Mouse (Mus musculus) T-cell, adult 2 months (primary cell): ENCODE results near the gene Abracl.

Experiments
- DNase-seq: peaks from one replicate; pipeline ENCODE4 v3.0.0; 2022; ENCODE audit warnings: low spot score

Gene Abracl

DNA sequence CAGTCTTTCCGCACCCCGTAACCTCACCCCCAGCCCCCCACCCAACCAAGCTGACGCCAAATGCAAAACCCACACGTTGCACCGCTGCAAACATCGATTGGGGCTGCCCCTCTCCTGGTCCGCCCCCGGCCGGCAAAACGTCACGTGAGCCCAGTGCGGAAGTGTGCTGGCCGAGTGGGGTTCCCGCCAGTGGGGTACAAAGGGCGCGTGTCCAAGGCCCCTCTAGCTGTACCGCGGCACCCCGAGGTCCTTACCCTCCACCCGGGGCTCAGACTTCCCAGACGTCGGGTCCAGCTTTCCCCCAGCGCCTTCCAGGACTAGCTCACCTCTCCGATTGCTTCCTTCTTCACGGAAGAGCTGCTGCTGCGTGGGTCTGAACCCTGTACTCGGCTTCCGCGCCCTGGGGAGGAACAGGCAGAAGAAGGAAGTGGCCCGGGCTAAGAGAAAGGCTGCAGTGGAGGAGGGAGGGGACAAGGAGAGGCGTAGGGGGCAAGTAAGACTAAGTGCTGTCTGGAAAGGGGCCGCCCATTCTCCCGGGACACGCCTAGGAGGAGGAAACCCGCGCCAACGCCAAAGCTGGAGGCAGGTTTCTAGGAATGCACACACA, at the start of gene Abracl:
Gene Abracl (minus strand): TSS at position 548 of the 607 bp plus-strand sequence.
- peak; percentile 86 for DNase-seq

DNA sequence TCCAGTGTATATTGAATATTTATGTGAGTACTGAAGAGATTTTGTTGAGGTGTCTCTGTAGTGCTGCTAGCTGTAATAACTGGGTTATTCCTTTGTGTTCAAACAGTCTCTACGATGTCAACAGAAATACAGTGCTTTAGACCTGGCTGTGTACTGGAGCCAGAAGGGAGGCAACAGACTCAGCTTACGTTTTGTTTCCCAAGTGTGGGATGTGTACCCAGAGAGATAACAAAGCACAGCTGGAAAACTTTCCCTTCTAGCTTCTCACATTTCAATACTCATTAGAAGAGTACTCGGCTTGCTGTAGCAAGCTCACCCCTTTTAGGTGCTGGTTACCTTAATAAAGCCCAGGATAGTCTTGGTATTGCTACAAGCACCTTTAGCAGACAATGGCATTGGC, 49.8 kb upstream of the Abracl start:
- no peak for DNase-seq

DNA sequence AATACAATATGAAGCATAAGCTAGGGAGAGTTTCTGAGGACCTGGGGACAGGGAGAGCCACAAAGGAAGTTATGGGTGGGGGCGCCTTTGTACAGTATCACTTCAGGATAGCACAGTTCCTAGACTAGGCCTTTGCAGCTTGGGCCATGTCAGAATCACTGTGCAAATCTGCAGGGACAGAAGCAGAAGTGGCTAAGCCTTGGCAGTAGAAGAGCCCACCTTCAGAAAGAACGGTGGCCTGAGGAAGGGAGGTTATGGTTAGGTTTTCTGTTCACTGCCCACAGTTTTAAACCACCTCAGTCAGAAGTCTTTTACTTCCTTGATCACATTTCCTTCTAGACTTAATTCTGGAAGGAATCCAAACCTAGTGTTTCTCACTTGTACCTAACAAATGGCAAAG, 47.5 kb upstream of the Abracl start:
- DNase-seq = no peak

DNA sequence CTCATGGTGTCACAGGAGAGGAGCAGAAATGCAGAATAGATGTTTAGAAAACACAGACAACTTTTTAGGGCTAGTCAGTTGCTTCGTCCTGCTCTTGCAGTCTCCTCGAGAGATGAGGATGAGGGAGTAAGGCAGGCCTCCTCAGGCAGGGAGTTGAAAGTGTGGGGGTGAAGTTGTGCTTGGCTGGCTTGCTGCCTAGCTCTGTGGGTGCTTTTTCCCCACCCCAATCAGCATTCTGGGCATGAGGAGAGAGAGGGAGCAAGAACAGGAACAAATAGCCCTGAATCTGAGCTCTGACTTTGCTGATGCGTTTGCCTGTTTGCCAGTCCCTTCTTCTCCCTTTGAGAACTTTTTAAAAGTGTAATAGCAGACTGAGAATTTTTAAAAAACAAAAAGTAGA, 47.1 kb upstream of the Abracl start:
- DNase-seq = no peak

DNA sequence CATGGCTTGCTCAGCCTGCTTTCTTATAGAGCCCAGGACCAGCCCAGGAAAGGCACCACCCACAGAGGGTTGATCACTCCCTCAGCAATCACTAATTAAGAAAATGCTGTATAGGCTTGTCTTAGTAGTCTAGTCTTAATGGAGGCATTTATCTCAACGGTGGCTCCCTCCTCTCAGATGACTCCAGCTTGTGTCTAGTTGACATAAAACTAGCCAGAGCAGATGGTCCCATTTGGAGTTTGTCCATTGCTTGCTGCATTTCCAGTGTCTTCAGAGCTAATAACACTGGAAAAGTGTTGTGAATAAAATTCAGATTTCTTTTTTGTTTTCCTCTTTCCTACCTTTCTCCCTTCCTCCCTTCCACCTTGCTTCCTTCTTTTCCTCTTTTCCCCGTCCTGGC, 46.5 kb upstream of the Abracl start:
- DNase-seq = no peak

DNA sequence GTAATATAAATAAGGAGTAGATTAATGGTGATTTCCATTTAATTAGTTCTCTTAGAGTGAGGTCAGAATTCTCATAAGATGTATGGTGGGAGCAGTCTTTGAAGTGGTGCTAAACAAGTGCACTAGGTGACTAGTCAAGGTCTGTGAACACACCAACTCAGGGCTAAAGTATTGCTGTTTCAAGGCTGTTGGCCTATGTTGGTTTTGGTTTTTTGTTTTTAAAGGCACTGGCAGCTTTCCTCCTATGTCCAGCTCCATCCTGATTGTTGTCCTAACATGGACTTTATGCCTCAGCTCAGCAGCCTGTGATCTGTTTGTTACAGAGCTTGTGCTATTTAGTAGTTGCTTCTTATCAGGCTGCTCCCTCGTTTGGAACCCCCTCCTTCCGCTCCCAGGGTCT, 45.8 kb upstream of the Abracl start:
- DNase-seq = no peak

DNA sequence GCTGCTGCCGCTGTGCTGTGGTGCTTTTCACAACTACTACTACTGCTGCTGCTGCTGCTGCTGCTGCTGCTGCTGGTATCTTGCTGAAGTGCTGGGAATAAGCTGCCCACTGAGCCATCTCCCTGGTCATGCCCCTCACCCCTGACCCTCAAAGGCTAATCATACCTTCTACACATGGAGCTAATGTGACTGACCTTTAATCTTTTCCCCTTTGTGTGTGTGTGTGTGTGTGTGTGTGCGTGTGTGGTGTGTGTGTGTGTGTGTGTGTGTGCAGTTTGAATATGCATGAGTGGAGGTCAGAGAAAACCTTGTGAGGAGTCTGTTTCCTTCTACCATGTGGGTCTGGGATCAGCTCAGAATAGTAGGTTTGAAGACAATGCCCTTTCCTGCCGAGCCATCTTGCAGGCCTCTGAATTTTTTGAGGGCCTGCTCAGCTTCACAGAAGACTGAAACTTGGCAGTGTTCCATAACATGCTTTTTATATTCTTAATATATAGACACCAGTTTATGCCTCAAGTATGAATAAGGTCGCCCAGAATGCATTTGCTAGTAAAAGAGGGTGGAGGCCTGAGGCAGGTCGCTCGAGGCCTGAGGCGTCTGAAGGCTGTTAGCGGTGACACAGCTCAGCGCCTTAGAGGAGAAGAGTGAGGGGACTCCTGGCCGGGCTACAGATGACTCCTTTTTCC, 44.8 kb upstream of the Abracl start:
- no peak for DNase-seq

DNA sequence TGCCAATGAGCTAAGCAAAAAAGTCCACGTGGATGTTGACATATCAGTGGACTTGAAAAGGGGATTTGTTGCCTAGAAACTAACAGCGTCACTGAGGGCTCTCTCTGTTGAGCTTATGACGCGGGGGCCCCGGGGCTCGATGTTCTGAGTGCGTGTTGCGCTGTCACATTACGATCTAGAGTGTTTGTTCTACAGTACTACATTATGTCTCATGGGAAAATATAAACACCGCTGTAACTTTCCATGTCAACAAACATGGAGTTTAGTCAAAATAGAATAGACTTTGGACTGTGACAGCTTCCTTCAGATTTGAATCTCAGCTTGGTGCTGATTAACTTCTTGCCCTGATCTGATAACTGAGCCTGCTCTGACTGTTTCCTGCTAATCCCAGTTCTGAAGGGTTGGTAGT, 42.9 kb upstream of the Abracl start:
- no peak for DNase-seq

DNA sequence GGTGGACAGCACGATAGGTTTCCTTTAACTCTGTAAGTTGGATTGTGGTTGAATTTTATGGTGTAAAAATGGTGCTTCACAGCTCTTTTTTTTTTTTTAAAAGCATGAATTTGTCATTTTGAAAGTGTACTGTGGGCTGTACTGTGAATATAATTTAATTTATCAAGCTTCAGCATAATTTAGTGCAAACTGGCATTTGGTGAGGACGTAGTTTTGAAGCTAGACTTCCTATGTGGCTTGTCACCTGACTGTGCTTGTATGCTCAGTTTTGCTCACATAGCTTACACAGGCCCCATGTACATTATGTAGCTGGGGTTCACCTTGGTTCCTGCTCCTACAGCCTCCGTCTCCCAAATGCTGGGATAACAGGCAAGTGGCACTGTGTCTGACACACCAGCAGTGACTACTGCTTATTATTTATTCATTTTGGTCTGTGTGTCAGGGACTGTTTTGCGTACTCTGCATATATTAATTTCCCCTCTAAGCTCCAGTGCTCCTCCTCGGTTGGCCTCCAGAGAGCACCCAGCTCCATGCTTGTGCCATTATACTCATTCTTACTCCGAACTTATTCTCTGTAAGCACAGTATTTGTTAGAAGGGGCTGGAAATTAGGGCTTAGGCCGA, 41.6 kb upstream of the Abracl start:
- no peak for DNase-seq

DNA sequence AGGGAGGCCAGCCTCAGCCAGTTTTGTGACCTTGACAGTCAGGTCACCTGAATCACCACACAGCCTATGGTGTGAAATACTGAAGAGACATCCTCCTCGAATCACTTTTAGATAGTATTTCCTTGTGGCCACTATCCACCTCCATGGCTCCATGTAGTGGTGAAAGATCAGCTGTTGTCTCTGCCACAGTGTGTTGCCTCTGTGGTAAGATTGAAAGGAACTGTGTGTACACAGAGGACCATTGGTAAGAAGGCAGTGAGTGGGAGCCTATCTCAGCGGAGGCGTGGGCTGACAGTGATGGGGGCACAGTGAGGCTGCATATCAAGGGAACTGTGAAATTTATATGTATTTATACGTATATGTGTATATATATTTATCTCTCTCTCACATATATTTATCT, 38.4 kb upstream of the Abracl start:
- no peak for DNase-seq

DNA sequence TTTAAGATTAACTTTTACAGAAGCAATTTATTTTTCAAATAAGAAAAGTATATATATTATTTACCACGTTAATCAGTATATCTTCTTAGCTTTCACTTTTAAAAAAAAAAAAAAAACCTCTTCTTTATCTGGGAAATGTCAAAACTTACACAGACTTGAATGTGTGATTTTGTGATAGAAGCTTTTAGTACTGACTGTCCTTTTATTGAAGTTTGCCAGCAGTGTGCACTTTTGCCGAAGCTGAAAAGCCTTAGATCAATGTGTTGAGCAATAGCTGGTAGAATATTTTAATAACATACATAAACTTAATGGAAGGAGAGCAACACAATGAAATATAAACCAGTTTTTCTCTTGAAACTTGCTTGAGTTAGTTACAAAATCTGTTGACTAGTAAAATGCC, 37.7 kb upstream of the Abracl start:
- DNase-seq = no peak

DNA sequence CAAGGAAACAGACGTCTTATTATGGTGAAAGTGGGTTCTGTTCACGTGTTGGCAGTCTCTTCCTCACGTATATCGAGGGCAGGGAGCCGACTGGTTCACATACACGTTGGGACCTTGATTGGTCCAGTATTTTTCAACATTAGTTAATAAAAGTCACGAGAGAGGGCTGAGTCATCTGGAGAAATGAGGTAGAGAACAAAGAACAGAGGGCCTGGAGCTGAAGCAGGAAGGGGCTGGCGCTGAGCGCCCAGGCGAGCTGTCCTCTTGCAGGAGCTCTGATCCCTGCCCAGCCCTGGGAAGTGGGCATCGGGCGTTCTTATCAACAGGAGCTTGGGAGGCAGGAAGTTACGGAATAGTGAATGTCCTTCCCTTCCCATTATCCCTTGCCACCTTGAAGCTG, 36.7 kb upstream of the Abracl start:
- no peak for DNase-seq

DNA sequence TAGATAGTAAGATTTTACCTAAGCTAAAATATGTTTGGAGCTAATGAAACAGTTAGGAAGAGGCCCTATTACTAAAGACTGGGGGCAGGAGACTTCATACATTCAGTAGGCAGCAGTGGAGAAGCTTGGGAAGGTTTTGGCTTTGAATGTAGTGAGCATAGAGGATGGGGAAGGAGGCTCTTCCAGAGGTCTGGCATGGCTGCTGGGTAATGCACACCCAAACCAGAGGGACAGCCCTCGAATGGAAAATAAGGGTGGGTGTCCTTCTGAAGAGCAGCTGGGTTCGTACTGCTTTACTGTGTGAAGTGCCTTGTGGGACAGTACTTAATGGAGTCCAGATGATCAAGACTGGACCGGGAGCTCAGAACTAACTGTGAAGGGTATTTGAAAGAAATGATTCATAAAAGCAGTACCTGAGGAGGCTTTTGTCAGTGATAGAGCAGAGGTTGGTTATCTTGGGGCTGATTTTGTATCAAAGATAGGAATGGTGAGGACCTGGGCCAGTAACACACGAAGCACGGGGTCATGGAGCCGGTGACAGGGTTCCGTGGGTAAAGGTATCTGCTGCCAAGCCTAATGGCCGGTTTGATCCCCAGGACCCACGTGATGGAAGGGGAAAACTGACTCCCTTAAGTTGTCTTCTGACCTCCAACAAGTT, 35.7 kb upstream of the Abracl start:
- DNase-seq = no peak

DNA sequence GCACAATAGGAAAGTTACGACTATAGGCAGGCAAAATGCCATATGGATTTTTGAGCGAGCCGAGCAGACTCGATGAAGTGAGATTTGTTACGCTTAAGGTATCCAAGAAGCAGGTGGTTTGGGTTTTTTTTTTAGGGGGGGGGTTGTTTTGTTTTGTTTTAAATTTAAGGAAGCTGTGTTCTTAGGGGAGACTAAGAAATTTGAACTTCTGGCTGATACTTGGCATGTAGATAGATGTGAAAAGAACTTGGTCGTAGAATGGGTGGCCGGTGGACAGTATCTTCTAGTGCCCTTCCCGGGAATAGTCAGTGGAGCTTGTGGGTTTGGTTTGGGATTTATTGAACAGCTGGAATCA, 33.3 kb upstream of the Abracl start:
- no peak for DNase-seq

DNA sequence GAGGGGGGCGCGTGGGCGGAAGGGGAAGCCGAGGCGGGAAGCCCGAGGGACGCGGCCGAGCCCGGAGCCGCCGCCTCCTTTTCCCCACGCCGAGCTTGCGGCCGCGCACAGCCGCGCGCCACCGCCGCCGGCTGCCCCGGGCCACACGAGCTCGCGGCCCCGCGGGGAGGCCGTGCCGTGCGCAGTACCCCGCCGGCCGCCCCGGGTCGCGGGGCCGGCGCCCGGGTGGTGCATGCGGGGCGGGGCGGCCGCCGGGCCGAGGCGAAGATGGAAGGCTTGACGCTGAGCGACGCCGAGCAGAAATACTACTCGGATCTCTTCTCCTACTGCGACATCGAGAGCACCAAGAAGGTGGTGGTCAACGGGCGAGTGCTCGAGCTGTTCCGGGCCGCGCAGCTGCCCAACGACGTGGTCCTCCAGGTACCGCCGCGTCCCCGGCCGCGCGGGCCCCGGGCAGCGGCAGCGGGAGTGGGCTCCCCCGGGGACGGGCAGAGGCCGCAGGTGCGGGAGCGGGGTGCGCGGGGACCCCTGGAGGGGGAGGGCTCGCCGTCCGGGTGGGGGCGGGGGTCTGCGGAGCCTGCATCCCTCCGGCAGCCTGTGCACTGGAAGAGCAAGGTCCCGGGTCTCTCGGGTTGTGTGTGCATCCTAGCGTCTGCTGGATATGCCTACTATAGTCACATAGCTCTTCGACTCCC, 32.8 kb upstream of the Abracl start, which contains the start of gene Reps1:
Gene Reps1 (plus strand): TSS at position 166 of the 695 bp plus-strand sequence.
- no peak for DNase-seq

DNA sequence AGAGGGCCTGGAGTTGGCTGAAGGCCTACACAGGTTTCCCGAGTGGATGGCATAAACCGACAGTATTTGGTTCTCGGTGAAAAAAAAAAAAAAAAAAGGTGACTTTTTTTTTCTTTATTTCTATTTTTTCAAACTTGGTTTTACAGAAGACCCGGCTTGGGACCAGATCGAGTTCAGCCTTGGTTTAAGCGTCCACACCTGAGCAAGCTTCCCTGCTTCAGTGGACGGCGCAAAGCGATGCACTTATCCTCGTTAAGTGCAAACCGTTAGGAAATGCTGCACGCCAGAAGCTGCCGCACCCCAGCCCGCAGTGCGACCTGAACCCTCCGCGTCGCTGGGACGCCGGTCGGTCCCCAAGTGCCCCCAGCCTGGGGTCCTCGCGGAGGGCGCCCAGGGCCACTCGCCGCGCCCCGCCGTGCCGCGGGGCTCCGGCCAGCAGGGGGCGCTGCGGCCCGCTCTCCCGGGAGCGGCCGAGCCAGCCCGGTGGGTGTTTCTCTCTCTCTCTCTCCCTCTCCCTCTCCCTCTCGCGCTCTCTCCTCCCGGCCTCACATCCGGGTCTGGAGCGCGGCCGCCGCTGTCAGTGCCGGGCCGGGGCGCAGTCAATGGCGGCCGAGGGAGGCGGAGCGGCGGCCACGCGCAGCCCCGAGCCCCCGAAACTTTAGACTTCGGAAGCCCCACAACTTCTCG, 32.1 kb upstream of the Abracl start:
- DNase-seq = peak; percentile 85

DNA sequence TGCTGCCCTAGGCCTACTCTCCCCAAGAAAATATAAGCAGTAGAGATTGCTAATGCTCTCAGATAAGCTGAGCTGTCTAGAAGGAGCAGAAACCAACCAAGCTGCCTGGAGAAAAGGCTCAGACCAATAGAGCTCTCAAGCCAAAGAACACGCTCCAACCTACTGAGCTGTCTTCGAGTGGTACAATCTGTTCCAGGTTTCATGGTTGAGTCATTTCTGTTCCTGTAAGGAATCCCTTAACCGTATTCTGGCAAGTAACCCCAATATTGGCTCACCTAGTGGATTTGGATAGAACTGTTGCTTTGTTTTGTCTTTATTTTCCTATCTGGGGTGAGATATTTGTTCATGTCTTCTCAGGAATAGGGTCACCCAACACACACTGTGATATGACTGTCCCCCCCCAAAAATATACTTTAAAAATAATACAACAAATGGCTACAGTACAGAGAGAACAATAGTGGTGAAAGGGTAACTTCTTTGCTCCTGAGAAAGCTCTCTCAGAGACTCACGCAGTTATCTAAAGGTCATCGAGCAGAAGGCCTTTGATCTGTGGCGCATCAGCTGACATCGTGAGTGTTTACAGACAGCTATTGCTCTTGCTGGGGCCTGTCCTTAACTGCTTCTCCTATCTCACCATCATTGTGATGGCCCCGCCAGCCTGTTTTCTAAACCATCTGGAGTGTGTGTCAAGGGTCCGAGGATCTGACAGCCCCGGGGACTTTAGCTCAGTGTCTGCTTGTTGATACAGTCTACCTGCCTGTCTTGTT, 24.5 kb upstream of the Abracl start:
- DNase-seq = peak; percentile 14

DNA sequence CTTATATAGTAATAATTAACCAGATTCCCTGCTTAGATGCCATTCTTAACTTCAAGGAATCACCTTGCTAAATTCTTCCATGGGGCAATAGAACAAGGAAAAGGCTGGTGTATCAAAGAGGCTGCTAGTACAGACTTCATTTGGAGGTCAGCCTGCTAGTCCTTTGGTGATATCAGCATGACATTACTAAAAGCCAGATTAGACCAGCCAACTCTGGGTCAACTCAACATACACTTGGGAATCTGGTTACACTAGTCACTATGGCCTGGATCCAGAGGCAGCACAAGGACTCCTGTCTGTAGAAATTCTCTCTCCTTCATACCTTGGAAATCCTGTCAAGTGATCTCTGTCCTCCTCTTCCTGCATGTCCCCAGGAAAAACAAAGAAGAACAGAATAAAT, 23.3 kb upstream of the Abracl start:
- DNase-seq = no peak

DNA sequence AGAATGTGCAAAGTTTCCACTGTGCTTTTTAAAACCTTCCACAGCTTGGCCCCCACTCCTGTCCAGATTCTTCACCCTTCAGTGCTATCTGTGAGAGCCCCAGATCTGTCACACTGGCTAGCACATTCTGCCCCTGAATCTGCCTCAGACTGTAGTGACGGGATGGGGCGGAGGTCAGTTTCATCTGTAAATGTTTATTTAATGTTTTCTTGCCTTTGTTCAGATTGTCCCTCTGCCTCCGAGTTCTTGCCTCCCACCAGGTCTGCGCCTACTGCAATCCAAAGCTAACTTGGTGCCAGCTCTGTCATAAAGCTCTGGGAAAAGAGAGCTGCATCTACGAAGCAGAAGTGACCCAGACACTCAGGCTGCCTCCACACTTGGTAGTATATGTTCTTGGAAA, 13.8 kb upstream of the Abracl start:
- DNase-seq = no peak

DNA sequence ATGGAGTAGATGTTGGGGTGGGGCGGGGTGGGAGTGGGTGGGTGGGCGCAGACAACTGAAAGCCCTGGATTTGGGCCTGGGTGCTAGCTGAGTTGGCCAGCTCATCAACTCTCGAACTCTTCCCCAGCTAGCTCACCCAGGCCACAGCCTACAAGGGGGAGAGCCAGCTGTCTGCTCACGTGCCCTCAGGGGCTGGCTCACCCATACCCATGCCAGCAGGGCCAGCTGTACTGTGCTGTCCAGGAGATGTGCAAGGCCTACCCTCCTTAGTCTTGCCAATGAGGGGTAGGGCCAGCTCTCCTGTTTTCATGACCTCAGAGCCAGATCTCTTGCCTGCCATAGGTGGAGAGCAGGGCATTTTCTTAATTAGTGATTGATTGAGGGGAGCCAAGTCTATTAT, 11.3 kb upstream of the Abracl start:
- no peak for DNase-seq

DNA sequence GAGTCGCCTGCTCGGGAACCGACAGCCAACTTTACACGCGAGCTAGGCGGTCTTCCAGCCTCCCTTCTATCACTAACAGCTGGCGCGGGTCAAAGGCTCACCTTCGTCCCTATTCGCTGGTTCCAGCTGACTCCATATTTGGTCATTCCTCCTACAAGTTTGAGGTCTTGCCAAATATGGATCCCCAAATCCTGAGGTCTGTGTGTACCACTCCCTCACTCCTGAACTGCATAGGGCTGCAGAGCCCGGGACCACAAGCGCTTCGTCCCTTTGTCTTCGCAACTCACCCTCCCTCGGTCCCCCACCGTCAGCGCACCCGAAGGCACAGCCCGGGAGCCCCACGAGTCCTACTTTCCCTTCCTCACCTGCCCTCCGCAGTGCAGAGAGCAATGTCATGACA, 776 bp downstream of the Abracl start:
- peak; percentile 73 for DNase-seq
